Mouse (Mus musculus) kidney, embryonic 16.5 days (tissue): ENCODE results near the gene Atp6v1f. TPM values are rescaled to one million over a fixed set of nuclear protein-coding genes. Genes with fewer than 3 reads are reported as not detected.
A peak's percentile ranks its signal among the peaks of the same experiment; 100 is the strongest.

Source experiments
- ATAC-seq: fragments of 200-750 bp; cut with Nextera tagmentation; 2 replicates; pipeline ENCODE4 v1.8.0; 2017; ENCODE audit warnings: moderate TSS enrichment; ENCODE audit not compliant: low FRiP score, low TSS enrichment
- H3K27ac ChIP-seq: fragments of 300-500 bp; sonication (generic); 2 replicates; pipeline ENCODE4 v1.5.1; 2014; ENCODE audit warnings: low read length
- H3K27me3 ChIP-seq: fragments of 300-500 bp; sonication (generic); 2 replicates; pipeline ENCODE4 v1.6.1; 2014; ENCODE audit warnings: low read length, control low read depth, mixed read lengths; ENCODE audit not compliant: insufficient read depth
- H3K36me3 ChIP-seq: fragments of 300-500 bp; sonication (generic); 2 replicates; pipeline ENCODE4 v1.6.1; 2014; ENCODE audit warnings: low read length, control low read depth, mixed read lengths; ENCODE audit not compliant: insufficient read depth
- H3K4me1 ChIP-seq: fragments of 300-500 bp; sonication (generic); 2 replicates; pipeline ENCODE4 v1.6.1; 2014; ENCODE audit warnings: low read length, control low read depth, mixed read lengths; ENCODE audit not compliant: insufficient read depth
- H3K4me2 ChIP-seq: fragments of 300-500 bp; sonication (generic); replicated peaks from 2 replicates; pipeline ENCODE4 v1.6.1; 2014; ENCODE audit warnings: low read depth, low read length
- H3K4me3 ChIP-seq: fragments of 300-500 bp; sonication (generic); 2 replicates; pipeline ENCODE4 v1.5.1; 2014; ENCODE audit warnings: mild to moderate bottlenecking, low read length
- H3K9ac ChIP-seq: fragments of 300-500 bp; sonication (generic); replicated peaks from 2 replicates; pipeline ENCODE4 v1.6.1; 2014; ENCODE audit warnings: low read length
- H3K9me3 ChIP-seq: fragments of 300-500 bp; sonication (generic); 2 replicates; pipeline ENCODE4 v1.6.1; 2016; ENCODE audit warnings: low read length, control low read depth
- WGBS: fragments of 180-500 bp; shearing (Covaris S2); extraction: QIAGEN DNeasy Blood & Tissue Kit; methylation state at CpG from one replicate; pipeline ENCODE4 v1.1.7; 2014; 5-methylcytosine and 5-hydroxymethylcytosine counted together
- polyA plus RNA-seq: library from polyadenylated mRNA; unstranded; fragments of >200 nt; fragmentation: Nextera tagmentation; extraction: Ambion mirVana; gene quantifications from 2 replicates; pipeline ENCODE4 v1.2.1, GENCODE M21; 2015

The Atp6v1f gene
- polyA plus RNA-seq, 1 experiment from 2014 or later = 320 TPM

DNA sequence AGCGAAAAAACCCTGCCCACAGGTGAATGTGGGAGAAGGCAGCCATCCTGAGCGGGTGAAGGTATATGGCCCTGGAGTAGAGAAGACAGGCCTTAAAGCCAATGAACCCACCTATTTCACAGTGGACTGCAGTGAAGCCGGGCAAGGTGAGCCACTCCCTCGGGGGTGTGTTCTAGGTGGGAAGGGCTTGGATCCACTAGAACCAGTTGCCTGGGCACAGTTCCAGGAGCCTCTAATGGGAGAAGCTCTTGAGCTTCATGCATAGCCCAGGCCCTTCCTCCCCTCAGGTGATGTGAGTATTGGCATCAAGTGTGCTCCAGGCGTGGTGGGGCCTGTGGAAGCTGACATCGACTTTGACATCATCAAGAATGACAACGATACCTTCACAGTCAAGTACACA, 22.2 kb upstream of the Atp6v1f start:
- no peak overlapping the region for H3K4me2 ChIP-seq
- H3K27me3 ChIP-seq = no peaks in the 10 kb centered on the region
- H3K4me1 ChIP-seq = no peaks in the 10 kb centered on the region
- no peak overlapping the region for H3K9ac ChIP-seq
- no peaks in the 10 kb centered on the region for H3K9me3 ChIP-seq
- H3K36me3 ChIP-seq = peaks cover 31% of the 10 kb centered on the region; the same call in 1 of the 2 replicates
- no peak for ATAC-seq
- no peak overlapping the region for H3K4me3 ChIP-seq
- no peak overlapping the region for H3K27ac ChIP-seq
- WGBS = 94% methylated on average over 7 of the region's 7 CpGs

DNA sequence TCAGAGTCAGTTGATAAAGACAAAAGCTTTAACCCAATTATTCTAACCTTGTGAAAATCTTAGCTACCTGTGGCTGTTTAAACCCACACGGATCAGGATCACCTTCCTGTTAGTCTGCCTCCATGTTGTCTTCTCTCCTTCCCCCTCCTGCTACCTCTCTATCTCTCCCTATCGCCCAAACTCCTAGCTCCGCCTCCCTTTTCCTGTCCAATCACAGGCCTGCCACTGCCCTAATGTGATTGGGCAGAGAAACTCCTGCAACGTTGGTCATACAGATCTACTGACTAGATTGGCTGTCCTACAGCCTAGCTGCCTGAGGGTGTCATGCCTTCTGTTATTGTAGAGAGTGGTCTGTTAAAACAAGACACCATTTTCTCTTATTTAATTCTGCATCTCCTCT, 17.7 kb upstream of the Atp6v1f start:
- Histone ChIP-seq H3K4me2 (no peak overlapping the region), H3K4me3 (no peak overlapping the region), H3K4me1 (no peaks in the 10 kb centered on the region), H3K9ac (no peak overlapping the region), H3K36me3 (peaks cover 42% of the 10 kb centered on the region; the same call in 1 of the 2 replicates), H3K27ac (no peak overlapping the region), H3K9me3 (no peaks in the 10 kb centered on the region), H3K27me3 (no peaks in the 10 kb centered on the region)
- ATAC-seq = no peak
- WGBS = 33% methylated on average over 4 of the region's 4 CpGs

DNA sequence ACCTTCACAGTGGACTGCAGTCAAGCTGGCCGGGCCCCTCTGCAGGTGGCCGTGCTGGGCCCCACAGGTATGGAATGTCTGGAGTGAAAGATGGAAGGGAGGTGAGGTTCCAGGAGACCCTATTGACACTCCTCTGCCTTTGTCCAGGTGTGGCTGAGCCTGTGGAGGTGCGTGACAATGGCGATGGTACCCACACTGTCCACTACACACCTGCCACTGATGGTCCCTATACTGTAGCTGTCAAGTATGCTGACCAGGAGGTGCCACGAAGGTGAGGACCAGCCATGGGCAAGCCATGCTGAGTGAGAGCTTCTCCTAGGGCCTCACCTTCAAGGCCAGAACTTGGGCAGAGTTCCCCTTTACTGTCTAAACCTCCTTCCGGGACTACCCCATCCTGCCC, 16.9 kb upstream of the Atp6v1f start:
- 95% methylated on average over 6 of the region's 6 CpGs for WGBS
- no peak overlapping the region for H3K4me2 ChIP-seq
- H3K36me3 ChIP-seq = peaks cover 36% of the 10 kb centered on the region; the same call in 1 of the 2 replicates

DNA sequence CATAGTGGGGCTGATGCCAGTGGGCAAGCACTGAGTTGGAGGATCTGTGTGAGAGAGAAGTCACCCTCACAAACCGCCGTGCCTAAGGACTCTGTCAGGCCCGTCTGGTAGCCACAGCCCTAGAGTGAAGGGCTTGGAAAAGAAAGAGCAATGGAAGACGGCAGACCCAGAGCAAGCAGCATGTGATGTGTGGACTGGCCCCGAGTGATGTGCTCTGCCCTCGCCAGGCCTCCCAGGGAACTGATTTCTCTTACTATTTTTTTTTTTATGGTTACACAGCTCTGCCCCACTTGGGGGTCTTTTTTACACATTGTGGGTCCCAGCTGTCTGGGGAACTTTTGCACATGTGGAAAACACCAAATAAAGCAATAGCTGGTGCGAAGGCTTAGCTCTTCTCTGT, 6.0 kb upstream of the Atp6v1f start:
- ATAC-seq = no peak
- Histone ChIP-seq H3K27ac (no peak overlapping the region), H3K36me3 (0 out of 2 replicates have a peak, but pooled peaks cover 3% of the 10 kb centered on the region), H3K4me2 (no peak overlapping the region), H3K27me3 (no peaks in the 10 kb centered on the region), H3K4me3 (no peak overlapping the region), H3K9me3 (no peaks in the 10 kb centered on the region), H3K4me1 (no peaks in the 10 kb centered on the region), H3K9ac (no peak overlapping the region)
- 51% methylated on average over 7 of the region's 7 CpGs for WGBS

More for the DNA sequence above, 16.9 kb upstream of the Atp6v1f start:
- no peak overlapping the region for H3K4me3 ChIP-seq
- H3K27ac ChIP-seq = no peak overlapping the region
- H3K9ac ChIP-seq = no peak overlapping the region
- H3K4me1 ChIP-seq = no peaks in the 10 kb centered on the region
- H3K9me3 ChIP-seq = no peaks in the 10 kb centered on the region
- ATAC-seq = no peak
- no peaks in the 10 kb centered on the region for H3K27me3 ChIP-seq

DNA sequence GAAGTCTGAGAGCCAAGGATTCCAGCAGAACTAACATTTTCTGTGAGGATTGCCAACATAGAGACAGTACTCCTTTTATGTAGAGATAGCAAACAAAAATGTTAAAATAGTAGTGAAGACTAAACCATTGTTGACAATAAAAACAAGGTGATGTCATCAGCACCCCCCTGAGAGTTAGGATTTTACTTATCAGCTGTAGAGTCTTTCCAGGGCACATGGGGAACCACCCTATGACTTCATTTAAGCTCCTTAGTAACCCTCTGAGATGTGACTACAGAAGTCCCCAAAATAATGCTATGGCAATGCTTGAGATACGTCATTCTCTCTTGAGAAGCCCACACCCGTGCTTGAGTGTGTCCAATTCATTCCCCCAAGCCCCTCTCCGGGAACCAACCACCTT, 4.1 kb upstream of the Atp6v1f start:
- no peak overlapping the region for H3K9ac ChIP-seq
- H3K27me3 ChIP-seq = no peaks in the 10 kb centered on the region
- no peaks in the 10 kb centered on the region for H3K9me3 ChIP-seq
- peaks cover 2% of the 10 kb centered on the region; the same call in 1 of the 2 replicates for H3K4me1 ChIP-seq
- H3K4me3 ChIP-seq = no peak overlapping the region
- no peak overlapping the region for H3K27ac ChIP-seq
- ATAC-seq = no peak
- H3K36me3 ChIP-seq = 0 out of 2 replicates have a peak, but pooled peaks cover 3% of the 10 kb centered on the region
- no peak overlapping the region for H3K4me2 ChIP-seq
- WGBS = 75% methylated on average over 3 of the region's 3 CpGs

DNA sequence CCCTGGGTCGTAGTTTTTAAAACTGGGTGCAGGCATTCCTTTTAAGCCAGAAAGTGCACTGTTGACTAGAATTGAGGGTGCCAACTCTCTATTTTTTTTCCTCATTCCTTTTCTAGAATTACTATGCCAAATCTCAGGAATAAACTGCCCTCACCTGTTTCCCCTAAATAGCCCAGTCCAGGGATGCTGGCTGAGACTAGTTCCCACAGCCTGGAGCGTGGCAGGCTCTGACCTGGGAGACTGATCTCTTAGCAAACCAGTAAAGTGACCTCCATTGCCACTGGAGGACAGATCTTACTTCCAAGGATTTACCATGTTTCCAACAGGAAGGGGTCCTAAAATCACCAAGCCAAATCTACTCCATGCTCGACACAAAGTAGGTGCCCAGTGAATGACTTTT, 1.3 kb downstream of the Atp6v1f start:
- H3K9ac ChIP-seq = peak overlapping the region; percentile 70
- peak overlapping the region; percentile 82 for H3K27ac ChIP-seq
- no peak for ATAC-seq

DNA sequence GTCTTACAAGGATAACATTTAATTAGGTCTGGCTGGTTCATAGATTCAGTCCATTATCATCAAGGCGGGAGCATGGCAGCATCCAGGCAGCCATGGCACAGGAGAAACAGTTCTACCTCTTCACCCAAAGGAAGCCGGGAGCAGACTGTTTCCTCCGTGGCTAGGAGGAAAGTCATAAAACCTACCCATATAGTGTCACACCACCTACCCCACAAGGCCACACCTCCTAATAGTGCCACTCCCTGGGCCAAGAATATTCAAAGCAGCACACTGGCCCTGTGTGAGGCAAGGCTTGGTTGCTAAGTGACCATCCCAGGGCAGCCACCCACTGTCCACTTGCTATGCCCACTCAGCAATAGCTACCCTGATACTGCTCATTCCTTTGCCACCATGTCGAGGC, 3.6 kb downstream of the Atp6v1f start, which contains the start of gene Atp6v1fnb:
Gene Atp6v1fnb (plus strand): TSS at position 301 of the 400 bp plus-strand sequence.
- no peak within 1 kb of the TSS for H3K4me3 ChIP-seq
- peaks cover 10% of the 10 kb centered on the region for H3K36me3 ChIP-seq
- WGBS = 82% methylated on average over 4 of the region's 4 CpGs
- H3K4me1 ChIP-seq = peaks cover 15% of the 10 kb centered on the region
- no peaks in the 10 kb centered on the region for H3K9me3 ChIP-seq
- H3K27me3 ChIP-seq = no peaks in the 10 kb centered on the region
- no peak for ATAC-seq
- no peak within 1 kb of the TSS for H3K4me2 ChIP-seq
- H3K9ac ChIP-seq = no peak within 1 kb of the TSS
- no peak within 1 kb of the TSS for H3K27ac ChIP-seq

More for the DNA sequence above, 1.3 kb downstream of the Atp6v1f start:
- no peaks in the 10 kb centered on the region for H3K9me3 ChIP-seq
- 82% methylated on average over 3 of the region's 3 CpGs for WGBS
- H3K4me1 ChIP-seq = peaks cover 12% of the 10 kb centered on the region
- peaks cover 10% of the 10 kb centered on the region for H3K36me3 ChIP-seq
- peak overlapping the region; percentile 62 for H3K4me2 ChIP-seq
- H3K4me3 ChIP-seq = peak overlapping the region; percentile 81
- H3K27me3 ChIP-seq = no peaks in the 10 kb centered on the region

DNA sequence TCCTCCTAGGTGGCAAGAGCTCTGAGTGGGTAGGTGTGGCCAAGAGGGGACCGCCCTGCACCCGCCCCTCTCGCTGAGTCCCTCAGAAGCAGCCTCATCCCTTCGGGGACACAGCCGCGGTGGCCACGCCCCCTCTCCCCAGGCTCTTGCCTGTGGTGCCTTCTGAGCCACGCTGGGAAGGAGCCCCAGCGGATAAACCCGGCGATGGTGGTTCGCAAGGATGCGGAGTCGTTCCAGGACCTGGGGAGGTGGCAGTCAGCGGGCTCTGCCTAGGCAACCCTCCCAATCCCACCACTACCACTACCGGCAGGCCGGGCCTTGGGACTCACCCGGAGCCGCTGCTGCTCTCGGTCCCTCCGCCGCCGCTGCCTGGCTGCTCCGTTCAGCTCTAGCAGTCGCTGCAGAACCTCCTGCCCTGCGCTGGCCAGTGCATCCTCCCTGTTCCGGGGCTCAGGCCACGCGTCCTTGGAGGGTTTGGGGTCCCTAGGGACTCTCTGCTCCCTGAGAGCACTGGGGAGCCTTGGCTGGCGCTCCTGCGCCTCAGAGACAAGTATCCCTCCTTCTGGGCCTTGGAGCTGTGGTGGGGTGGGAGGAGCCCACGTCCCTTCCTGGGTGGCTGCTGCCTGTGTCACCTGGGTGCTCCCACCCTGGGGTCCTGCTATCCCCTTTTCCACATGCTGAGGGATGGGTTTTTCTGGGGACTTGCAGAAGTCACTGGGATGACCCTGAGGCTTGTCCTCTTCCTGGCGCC, 6.6 kb downstream of the Atp6v1f start:
- Histone ChIP-seq H3K4me2 (peak overlapping the region; percentile 74), H3K27me3 (no peaks in the 10 kb centered on the region), H3K4me1 (peaks cover 8% of the 10 kb centered on the region; the same call in 1 of the 2 replicates), H3K36me3 (peaks cover 10% of the 10 kb centered on the region), H3K27ac (no peak overlapping the region), H3K4me3 (peak overlapping the region; percentile 55), H3K9ac (peak overlapping the region; percentile 61), H3K9me3 (no peaks in the 10 kb centered on the region)
- ATAC-seq = peak; percentile 97
- WGBS = 4% methylated on average over 33 of the region's 33 CpGs

DNA sequence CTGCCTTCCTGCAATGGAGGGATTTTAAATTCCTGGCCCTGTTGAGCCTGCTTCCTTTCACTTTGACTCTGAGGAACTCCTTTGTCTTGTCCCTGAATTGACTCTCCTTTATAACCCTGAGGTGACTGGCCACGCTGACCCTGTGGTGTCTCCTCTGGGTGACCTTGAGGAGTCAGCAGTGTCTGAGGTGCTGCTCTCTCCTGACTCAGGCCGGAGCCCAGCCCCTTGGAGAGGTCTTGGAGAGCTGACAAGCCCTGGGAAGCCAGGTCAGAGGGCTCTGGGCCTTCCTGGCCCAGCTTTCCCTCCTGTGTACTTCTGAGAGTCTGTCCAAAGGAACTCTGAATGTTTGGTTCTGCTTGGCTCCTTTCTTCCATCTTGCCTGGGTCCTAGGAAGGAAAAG, 7.2 kb downstream of the Atp6v1f start:
- 0 out of 2 replicates have a peak overlapping the region, but pooled peaks have one; percentile 61 for H3K9ac ChIP-seq
- H3K4me1 ChIP-seq = peaks cover 8% of the 10 kb centered on the region; the same call in 1 of the 2 replicates
- peaks cover 10% of the 10 kb centered on the region for H3K36me3 ChIP-seq
- H3K27ac ChIP-seq = no peak overlapping the region
- no peaks in the 10 kb centered on the region for H3K27me3 ChIP-seq
- no peaks in the 10 kb centered on the region for H3K9me3 ChIP-seq
- no peak for ATAC-seq
- H3K4me3 ChIP-seq = no peak overlapping the region
- H3K4me2 ChIP-seq = peak overlapping the region; percentile 74; the same call in 1 of the 2 replicates
- WGBS = 69% methylated on average over 2 of the region's 2 CpGs

DNA sequence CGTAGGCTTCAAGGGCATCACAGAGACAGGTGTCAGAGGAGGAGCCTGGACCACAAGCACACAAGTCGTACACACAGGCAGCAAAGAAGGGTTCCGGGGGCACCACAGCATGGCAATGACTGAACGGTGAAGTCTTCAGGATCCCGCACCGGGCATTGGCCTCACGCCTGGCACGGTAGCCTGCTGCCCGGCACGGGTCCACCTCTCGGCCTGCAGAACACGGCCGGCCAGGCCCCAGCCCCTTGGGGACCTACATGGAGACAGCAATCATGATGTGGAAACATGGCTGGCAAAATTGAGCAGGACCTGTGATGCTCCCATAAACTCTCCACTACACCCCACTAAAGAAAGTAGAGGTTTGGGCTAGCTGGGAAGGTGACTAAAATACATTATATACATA, 15.2 kb downstream of the Atp6v1f start:
- Histone ChIP-seq H3K36me3 (no peaks in the 10 kb centered on the region), H3K4me1 (peaks cover 10% of the 10 kb centered on the region; the same call in 1 of the 2 replicates), H3K27ac (no peak overlapping the region), H3K9me3 (no peaks in the 10 kb centered on the region), H3K27me3 (no peaks in the 10 kb centered on the region), H3K9ac (no peak overlapping the region), H3K4me3 (no peak overlapping the region), H3K4me2 (no peak overlapping the region)
- WGBS = 96% methylated on average over 13 of the region's 13 CpGs
- no peak for ATAC-seq
